Mouse (Mus musculus): ENCODE data around the gene Lsm11. TPM values are rescaled to one million over a fixed set of nuclear protein-coding genes. Genes with fewer than 3 reads are reported as not detected.

Lsm11 gene
- polyA plus RNA-seq, 1 experiment = 4.0 TPM

GRCm38 (mm10) chr11:45960003-45960402 lies 15.3 kb upstream of the Lsm11 start:
- H3K4me3 ChIP-seq (ENCODE audit: insufficient read depth, low read length) = no peak overlapping the region
- no peak overlapping the region for H3K27ac ChIP-seq (ENCODE audit: insufficient read depth, low read depth, low read length)
- TF ChIP-seq CTCF (IDR thresholded peaks at IDR 0.05; ENCODE audit: low read depth, low read length) (no peak), POLR2A (IDR thresholded peaks at IDR 0.05; ENCODE audit: borderline replicate concordance, low read depth, low read length) (no peak)
- peaks cover 2% of the 10 kb centered on the region; the same call in 1 of the 2 replicates for H3K4me1 ChIP-seq (ENCODE audit: control insufficient read depth, insufficient read depth, low read length)

GRCm38 (mm10) chr11:45959598-45959997 lies 14.9 kb upstream of the Lsm11 start:
- H3K27ac ChIP-seq (ENCODE audit: insufficient read depth, low read depth, low read length) = no peak overlapping the region
- H3K4me1 ChIP-seq (ENCODE audit: control insufficient read depth, insufficient read depth, low read length) = peaks cover 2% of the 10 kb centered on the region; the same call in 1 of the 2 replicates
- H3K4me3 ChIP-seq (ENCODE audit: insufficient read depth, low read length) = no peak overlapping the region
- TF ChIP-seq POLR2A (IDR thresholded peaks at IDR 0.05; ENCODE audit: borderline replicate concordance, low read depth, low read length) (no peak), CTCF (IDR thresholded peaks at IDR 0.05; ENCODE audit: low read depth, low read length) (no peak)

GRCm38 (mm10) chr11:45955127-45955627 lies 10.4 kb upstream of the Lsm11 start, which contains the start of gene Thg1l:
Gene Thg1l, minus strand, starts transcription at chr11:45955494.
- peaks cover 16% of the 10 kb centered on the region for H3K4me1 ChIP-seq (ENCODE audit: control insufficient read depth, insufficient read depth, low read length)
- TF ChIP-seq POLR2A (IDR thresholded peaks at IDR 0.05; ENCODE audit: borderline replicate concordance, low read depth, low read length) (no peak), CTCF (IDR thresholded peaks at IDR 0.05; ENCODE audit: low read depth, low read length) (no peak)
- peak within 1 kb of the TSS; percentile 86 for H3K27ac ChIP-seq (ENCODE audit: insufficient read depth, low read depth, low read length)
- peak within 1 kb of the TSS; percentile 97 for H3K4me3 ChIP-seq (ENCODE audit: insufficient read depth, low read length)

- no peak overlapping the region for H3K4me3 ChIP-seq (ENCODE audit: insufficient read depth, low read length)
- H3K27ac ChIP-seq (ENCODE audit: insufficient read depth, low read depth, low read length) = no peak overlapping the region
- TF ChIP-seq CTCF (IDR thresholded peaks at IDR 0.05; ENCODE audit: low read depth, low read length) (no peak), POLR2A (IDR thresholded peaks at IDR 0.05; ENCODE audit: borderline replicate concordance, low read depth, low read length) (no peak)
- H3K4me1 ChIP-seq (ENCODE audit: control insufficient read depth, insufficient read depth, low read length) = peaks cover 21% of the 10 kb centered on the region
Measured at GRCm38 (mm10) chr11:45947491-45947890, 2.8 kb upstream of the Lsm11 start.

- H3K4me3 ChIP-seq (ENCODE audit: insufficient read depth, low read length) = no peak overlapping the region
- no peak overlapping the region for H3K27ac ChIP-seq (ENCODE audit: insufficient read depth, low read depth, low read length)
- TF ChIP-seq CTCF (IDR thresholded peaks at IDR 0.05; ENCODE audit: low read depth, low read length) = no peak
- TF ChIP-seq POLR2A (IDR thresholded peaks at IDR 0.05; ENCODE audit: borderline replicate concordance, low read depth, low read length) = no peak
- H3K4me1 ChIP-seq (ENCODE audit: control insufficient read depth, insufficient read depth, low read length) = peaks cover 16% of the 10 kb centered on the region
Measured at GRCm38 (mm10) chr11:45946796-45947195, 2.1 kb upstream of the Lsm11 start.

- H3K4me3 ChIP-seq (ENCODE audit: insufficient read depth, low read length) = peak overlapping the region; percentile 92
- TF ChIP-seq POLR2A (IDR thresholded peaks at IDR 0.05; ENCODE audit: borderline replicate concordance, low read depth, low read length) (no peak), CTCF (IDR thresholded peaks at IDR 0.05; ENCODE audit: low read depth, low read length) (no peak)
- H3K27ac ChIP-seq (ENCODE audit: insufficient read depth, low read depth, low read length) = no peak overlapping the region
- H3K4me1 ChIP-seq (ENCODE audit: control insufficient read depth, insufficient read depth, low read length) = peaks cover 11% of the 10 kb centered on the region
Measured at GRCm38 (mm10) chr11:45943891-45944642, 668 bp downstream of the Lsm11 start.

GRCm38 (mm10) chr11:45943108-45943705 lies 1.5 kb downstream of the Lsm11 start:
- Histone ChIP-seq H3K4me3 (ENCODE audit: insufficient read depth, low read length) (no peak overlapping the region), H3K4me1 (ENCODE audit: control insufficient read depth, insufficient read depth, low read length) (peaks cover 11% of the 10 kb centered on the region), H3K27ac (ENCODE audit: insufficient read depth, low read depth, low read length) (no peak overlapping the region)
- TF ChIP-seq CTCF (IDR thresholded peaks at IDR 0.05; ENCODE audit: low read depth, low read length) (no peak), POLR2A (IDR thresholded peaks at IDR 0.05; ENCODE audit: borderline replicate concordance, low read depth, low read length) (no peak)

- H3K4me3 ChIP-seq (ENCODE audit: insufficient read depth, low read length) = no peak overlapping the region
- no peak for TF ChIP-seq CTCF (IDR thresholded peaks at IDR 0.05; ENCODE audit: low read depth, low read length)
- TF ChIP-seq POLR2A (IDR thresholded peaks at IDR 0.05; ENCODE audit: borderline replicate concordance, low read depth, low read length) = no peak
- H3K4me1 ChIP-seq (ENCODE audit: control insufficient read depth, insufficient read depth, low read length) = peaks cover 11% of the 10 kb centered on the region
- no peak overlapping the region for H3K27ac ChIP-seq (ENCODE audit: insufficient read depth, low read depth, low read length)
Measured at GRCm38 (mm10) chr11:45942281-45942680, 2.5 kb downstream of the Lsm11 start.

GRCm38 (mm10) chr11:45938917-45939316 lies 5.8 kb downstream of the Lsm11 start:
- Histone ChIP-seq H3K27ac (ENCODE audit: insufficient read depth, low read depth, low read length) (no peak overlapping the region), H3K4me1 (ENCODE audit: control insufficient read depth, insufficient read depth, low read length) (0 out of 2 replicates have a peak, but pooled peaks cover 3% of the 10 kb centered on the region), H3K4me3 (ENCODE audit: insufficient read depth, low read length) (no peak overlapping the region)
- TF ChIP-seq CTCF (IDR thresholded peaks at IDR 0.05; ENCODE audit: low read depth, low read length) = no peak
- TF ChIP-seq POLR2A (IDR thresholded peaks at IDR 0.05; ENCODE audit: borderline replicate concordance, low read depth, low read length) = no peak

- 0 out of 2 replicates have a peak, but pooled peaks cover 3% of the 10 kb centered on the region for H3K4me1 ChIP-seq (ENCODE audit: control insufficient read depth, insufficient read depth, low read length)
- H3K4me3 ChIP-seq (ENCODE audit: insufficient read depth, low read length) = no peak overlapping the region
- TF ChIP-seq POLR2A (IDR thresholded peaks at IDR 0.05; ENCODE audit: borderline replicate concordance, low read depth, low read length) = no peak
- TF ChIP-seq CTCF (IDR thresholded peaks at IDR 0.05; ENCODE audit: low read depth, low read length) = no peak
Measured at GRCm38 (mm10) chr11:45937478-45937877, 7.3 kb downstream of the Lsm11 start.

More at GRCm38 (mm10) chr11:45937478-45937877, 7.3 kb downstream of the Lsm11 start:
- H3K27ac ChIP-seq (ENCODE audit: insufficient read depth, low read depth, low read length) = no peak overlapping the region

Data from bone marrow macrophage, adult 2 months (primary cell).